Comparison of ENCODE assay signal across 8 mouse cellular contexts in genomic region chr8:83737852-83738562, GRCm38 (mm10). TPM values are rescaled to one million over a fixed set of nuclear protein-coding genes. Genes with fewer than 3 reads are reported as not detected.
A peak's percentile ranks its signal among the peaks of the same experiment; 100 is the strongest.
DNase-seq lines count a peak whose midpoint lies in the region; ATAC-seq and TF ChIP-seq lines count a peak whose summit lies in the region.

No protein-coding gene starts in this region.

- H3K9me3 ChIP-seq in liver, embryonic 11.5 days (ENCODE audit: control insufficient read depth, low read length) = peaks cover 3% of the 10 kb centered on the region; the same call in 1 of the 2 replicates
- no peaks in the 10 kb centered on the region for H3K9me3 ChIP-seq in forebrain, embryonic 14.5 days (replicated peaks; ENCODE audit: control insufficient read depth, low read length)
- H3K9me3 ChIP-seq in midbrain, embryonic 16.5 days (replicated peaks; ENCODE audit: control insufficient read depth, low read length, poor library complexity, severe bottlenecking) = no peaks in the 10 kb centered on the region

- H3K36me3 ChIP-seq in liver, embryonic 11.5 days (ENCODE audit: control insufficient read depth, insufficient read depth, low read length) = no peaks in the 10 kb centered on the region
- peaks cover 5% of the 10 kb centered on the region; the same call in 1 of the 2 replicates for H3K36me3 ChIP-seq in small intestine, adult 2 months (ENCODE audit: control insufficient read depth, insufficient read depth, low read length)
- no peaks in the 10 kb centered on the region for H3K36me3 ChIP-seq in forebrain, embryonic 14.5 days (ENCODE audit: control insufficient read depth, insufficient read depth, low read length)
- H3K36me3 ChIP-seq in midbrain, embryonic 16.5 days (ENCODE audit: control insufficient read depth, insufficient read depth, low read length) = no peaks in the 10 kb centered on the region

- H3K4me1 ChIP-seq in liver, embryonic 11.5 days (replicated peaks; ENCODE audit: control insufficient read depth, insufficient read depth, low read length) = peaks cover 28% of the 10 kb centered on the region
- peaks cover 29% of the 10 kb centered on the region for H3K4me1 ChIP-seq in small intestine, adult 2 months (ENCODE audit: control insufficient read depth, insufficient read depth, insufficient read length, low read length)
- 0 out of 2 replicates have a peak, but pooled peaks cover 4% of the 10 kb centered on the region for H3K4me1 ChIP-seq in forebrain, embryonic 14.5 days (ENCODE audit: control insufficient read depth, insufficient read depth, low read length)
- H3K4me1 ChIP-seq in midbrain, embryonic 16.5 days (ENCODE audit: control insufficient read depth, insufficient read depth, low read length) = peaks cover 4% of the 10 kb centered on the region; the same call in 1 of the 2 replicates

- TF ChIP-seq POLR2A in brain, embryonic 14.5 days (IDR thresholded peaks at IDR 0.05; ENCODE audit: borderline replicate concordance, extremely low read depth, insufficient read depth, insufficient read length, poor library complexity, severe bottlenecking) = no peak
- no peak for TF ChIP-seq POLR2A in small intestine, adult 2 months (IDR thresholded peaks at IDR 0.05; ENCODE audit: low read depth, low read length)

- intact Hi-C loops in heart, postnatal 14 days (cut with DNase I) = no loop called here

- no peak overlapping the region for H3K4me3 ChIP-seq in liver, embryonic 11.5 days (ENCODE audit: low read depth, low read length)
- H3K4me3 ChIP-seq in small intestine, adult 2 months (ENCODE audit: low read depth, low read length) = peak overlapping the region; percentile 35
- H3K4me3 ChIP-seq in forebrain, embryonic 14.5 days (ENCODE audit: low read depth, low read length) = no peak overlapping the region
- no peak overlapping the region for H3K4me3 ChIP-seq in midbrain, embryonic 16.5 days (ENCODE audit: low read depth, low read length)

- no peak overlapping the region for H3K9ac ChIP-seq in liver, embryonic 11.5 days (ENCODE audit: low read depth, low read length)
- H3K9ac ChIP-seq in forebrain, embryonic 14.5 days (ENCODE audit: low read length) = no peak overlapping the region
- no peak overlapping the region for H3K9ac ChIP-seq in midbrain, embryonic 16.5 days (ENCODE audit: low read depth, low read length)

- H3K27me3 ChIP-seq in liver, embryonic 11.5 days (replicated peaks; ENCODE audit: control insufficient read depth, insufficient read depth, low read length) = no peaks in the 10 kb centered on the region
- H3K27me3 ChIP-seq in small intestine, adult 2 months (ENCODE audit: control insufficient read depth, insufficient read depth, low read length) = no peaks in the 10 kb centered on the region
- peaks cover 26% of the 10 kb centered on the region; the same call in 1 of the 2 replicates for H3K27me3 ChIP-seq in forebrain, embryonic 14.5 days (replicated peaks; ENCODE audit: control insufficient read depth, insufficient read depth, low read length)
- peaks cover 21% of the 10 kb centered on the region for H3K27me3 ChIP-seq in midbrain, embryonic 16.5 days (ENCODE audit: control insufficient read depth, insufficient read depth, low read depth, low read length)

- H3K27ac ChIP-seq in liver, embryonic 11.5 days (ENCODE audit: low read depth, low read length) = no peak overlapping the region
- peak overlapping the region; percentile 95 for H3K27ac ChIP-seq in small intestine, adult 2 months (ENCODE audit: insufficient read depth, low read depth, low read length)
- no peak overlapping the region for H3K27ac ChIP-seq in forebrain, embryonic 14.5 days (ENCODE audit: low read depth, low read length)
- H3K27ac ChIP-seq in midbrain, embryonic 16.5 days (ENCODE audit: low read length) = no peak overlapping the region

- peak; percentile 32 for DNase-seq in retina, postnatal 1 day
- DNase-seq in retina, embryonic 14.5 days (ENCODE audit: low spot score) = no peak
- DNase-seq in brain, embryonic 14.5 days (ENCODE audit: low read depth) = peak; percentile 31
- DNase-seq in heart, postnatal 14 days = peak; percentile 78 to 80
- no peak for DNase-seq in liver, embryonic 11.5 days (ENCODE audit: low spot score)
- DNase-seq in forebrain, embryonic 14.5 days (ENCODE audit: low spot score) = no peak

- ATAC-seq in liver, embryonic 11.5 days (replicated peaks; ENCODE audit: low FRiP score) = peak; percentile 26; the same call in 1 of the 2 replicates
- no peak for ATAC-seq in forebrain, embryonic 14.5 days
- no peak for ATAC-seq in midbrain, embryonic 16.5 days

- no peak overlapping the region; the same call in 1 of the 2 replicates for H3K4me2 ChIP-seq in liver, embryonic 11.5 days
- no peak overlapping the region for H3K4me2 ChIP-seq in forebrain, embryonic 14.5 days (ENCODE audit: low read length)
- H3K4me2 ChIP-seq in midbrain, embryonic 16.5 days (ENCODE audit: low read length) = no peak overlapping the region

- 53% methylated on average over 4 of the region's 4 CpGs for WGBS in liver, embryonic 11.5 days
- 42% methylated on average over 4 of the region's 4 CpGs for WGBS in small intestine, adult 2 months
- 83% methylated on average over 4 of the region's 4 CpGs for WGBS in forebrain, embryonic 14.5 days
- WGBS in midbrain, embryonic 16.5 days = 74% methylated on average over 4 of the region's 4 CpGs

- no peak for TF ChIP-seq CTCF in brain, embryonic 14.5 days (IDR thresholded peaks at IDR 0.05; ENCODE audit: borderline replicate concordance, extremely low read depth, insufficient read depth, insufficient read length)
- TF ChIP-seq CTCF in small intestine, adult 2 months (IDR thresholded peaks at IDR 0.05; ENCODE audit: extremely low read depth, insufficient read length, insufficient replicate concordance, low read depth, low read length) = no peak

RNA-seq across cellular contexts. Expression of gene Adgre5, which starts 3.1 kb away (rescaled TPM):
- polyA plus RNA-seq in brain, embryonic 14.5 days (2012; rRNA removed) = 16.0 and 21.3 TPM in 2 replicates
- 10 to 100 TPM; 56.7 to 59.2 TPM for total RNA-seq in heart, postnatal 14 days (2021)
- polyA plus RNA-seq in liver, embryonic 11.5 days (2014; fragmentation: Nextera tagmentation; extraction: Ambion mirVana) = 16.8 and 17.2 TPM in 2 replicates
- 23.7 and 43.2 TPM in 2 replicates for polyA plus RNA-seq in small intestine, adult 2 months (2012; rRNA removed)
- polyA plus RNA-seq in forebrain, embryonic 14.5 days (2014; fragmentation: Nextera tagmentation; extraction: Ambion mirVana) = 9.3 and 12.4 TPM in 2 replicates
- polyA plus RNA-seq in midbrain, embryonic 16.5 days (2015; fragmentation: Nextera tagmentation; extraction: Ambion mirVana) = 10.9 and 11.2 TPM in 2 replicates

RNA-seq across cellular contexts. Expression of gene Ddx39, which starts 23.0 kb away (rescaled TPM):
- polyA plus RNA-seq in brain, embryonic 14.5 days (2012; rRNA removed) = 74.5 and 98.3 TPM in 2 replicates
- total RNA-seq in heart, postnatal 14 days (2021) = 10 to 100 TPM; 24.1 to 26.0 TPM
- polyA plus RNA-seq in liver, embryonic 11.5 days (2014; fragmentation: Nextera tagmentation; extraction: Ambion mirVana) = 375 and 420 TPM in 2 replicates
- 26.5 and 39.2 TPM in 2 replicates for polyA plus RNA-seq in small intestine, adult 2 months (2012; rRNA removed)
- 120 and 133 TPM in 2 replicates for polyA plus RNA-seq in forebrain, embryonic 14.5 days (2014; fragmentation: Nextera tagmentation; extraction: Ambion mirVana)
- polyA plus RNA-seq in midbrain, embryonic 16.5 days (2015; fragmentation: Nextera tagmentation; extraction: Ambion mirVana) = 92.4 and 105 TPM in 2 replicates

RNA-seq across cellular contexts. Expression of gene Pkn1, which starts 39.0 kb away (rescaled TPM):
- polyA plus RNA-seq in brain, embryonic 14.5 days (2012; rRNA removed) = 65.5 and 74.6 TPM in 2 replicates
- total RNA-seq in heart, postnatal 14 days (2021) = 10 to 100 TPM; 60.5 to 61.1 TPM
- 23.3 and 24.3 TPM in 2 replicates for polyA plus RNA-seq in liver, embryonic 11.5 days (2014; fragmentation: Nextera tagmentation; extraction: Ambion mirVana)
- 59.5 and 117 TPM in 2 replicates for polyA plus RNA-seq in small intestine, adult 2 months (2012; rRNA removed)
- 20.9 and 21.9 TPM in 2 replicates for polyA plus RNA-seq in forebrain, embryonic 14.5 days (2014; fragmentation: Nextera tagmentation; extraction: Ambion mirVana)
- polyA plus RNA-seq in midbrain, embryonic 16.5 days (2015; fragmentation: Nextera tagmentation; extraction: Ambion mirVana) = 27.4 and 28.7 TPM in 2 replicates

Comparison
In these comparisons a context has a peak if more than half of its experiments do, and no peak if none do; other contexts are left out.
1. DNase-seq: peak in retina, postnatal 1 day (single experiment), brain, embryonic 14.5 days (single experiment) and heart, postnatal 14 days (2 of 2); none in retina, embryonic 14.5 days (single experiment), liver, embryonic 11.5 days (single experiment) and forebrain, embryonic 14.5 days (single experiment).